Mouse (Mus musculus): ENCODE measurements around the gene Atp8b5.
A peak's percentile ranks its signal among the peaks of the same experiment; 100 is the strongest.

Gene Atp8b5

GRCm38 (mm10) chr4:43322336-43322735 lies 55.4 kb downstream of the Atp8b5 start:
- no peak for DNase-seq (ENCODE audit: low spot score in 2 of 2)

- no peak for DNase-seq (ENCODE audit: low spot score in 2 of 2)
Measured at GRCm38 (mm10) chr4:43327118-43327517, 60.2 kb downstream of the Atp8b5 start.

GRCm38 (mm10) chr4:43334771-43335170 lies 67.8 kb downstream of the Atp8b5 start:
- DNase-seq (ENCODE audit: low spot score in 2 of 2): no peak

- no peak for DNase-seq (ENCODE audit: low spot score in 2 of 2)
Measured at GRCm38 (mm10) chr4:43336176-43336575, 69.2 kb downstream of the Atp8b5 start.

GRCm38 (mm10) chr4:43340096-43340804 lies 73.3 kb downstream of the Atp8b5 start:
- DNase-seq (ENCODE audit: low spot score in 2 of 2): no peak

DNA sequence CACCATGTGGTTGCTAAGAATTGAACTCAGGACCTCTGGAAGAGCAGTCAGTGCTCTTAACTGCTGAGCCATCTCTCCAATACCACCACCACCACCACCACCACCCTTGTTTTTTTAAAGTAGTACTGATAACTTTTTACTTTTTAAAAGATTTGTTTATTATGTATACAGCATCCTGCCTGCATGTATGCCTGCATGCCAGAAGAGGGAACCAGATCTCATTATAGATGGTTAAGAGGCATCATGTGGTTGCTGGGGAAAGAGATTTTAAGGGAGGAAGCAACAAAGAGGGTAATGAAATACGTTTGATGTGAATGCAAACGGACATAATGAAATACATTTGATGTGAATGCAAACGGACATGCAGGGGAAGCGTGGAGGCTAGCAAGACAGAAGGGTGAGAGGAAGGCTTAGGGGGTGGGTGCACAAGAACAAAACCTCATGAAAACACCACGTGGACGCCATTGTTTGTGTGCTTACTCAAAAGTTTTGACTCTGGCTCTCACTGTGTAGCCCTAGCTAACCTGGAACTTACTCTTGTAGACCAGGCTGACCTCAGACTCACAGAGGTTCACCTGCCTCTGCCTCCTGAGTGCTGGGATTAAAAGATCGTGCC lies 74.4 kb downstream of the Atp8b5 start:
- no peak for DNase-seq (ENCODE audit: low spot score in 2 of 2)

- DNase-seq (ENCODE audit: low spot score in 2 of 2): no peak
Measured at GRCm38 (mm10) chr4:43342443-43342842, 75.5 kb downstream of the Atp8b5 start.

- DNase-seq (ENCODE audit: low spot score in 2 of 2): no peak
Measured at GRCm38 (mm10) chr4:43344932-43345331, 78.0 kb downstream of the Atp8b5 start.

- DNase-seq (ENCODE audit: low spot score in 2 of 2): no peak
Measured at GRCm38 (mm10) chr4:43349206-43349605, 82.2 kb downstream of the Atp8b5 start.

DNA sequence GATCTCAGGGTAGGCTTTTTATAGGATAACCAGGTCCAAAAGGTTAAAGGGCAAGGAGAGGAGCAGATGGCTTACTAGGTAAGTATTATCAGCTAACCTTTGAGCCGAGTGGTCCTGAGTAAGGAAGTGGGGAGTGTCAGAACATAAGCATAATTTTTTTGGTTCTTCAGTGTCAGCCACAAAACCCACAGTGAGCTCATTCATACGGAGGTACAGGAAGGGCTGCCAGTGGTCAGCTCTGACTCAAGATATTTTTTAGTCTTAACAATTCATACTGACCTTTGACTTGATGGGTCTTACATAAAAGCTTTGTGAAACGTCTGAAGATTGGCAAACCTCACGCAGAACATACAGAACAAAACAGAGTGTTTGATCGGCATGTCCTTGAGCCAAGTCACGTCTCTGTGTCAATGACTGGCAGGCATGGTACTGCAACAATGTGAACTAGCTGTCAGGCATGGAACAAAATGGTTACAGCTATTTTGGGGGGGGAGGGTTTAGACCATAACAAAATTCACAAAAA lies 83.1 kb downstream of the Atp8b5 start:
- DNase-seq (ENCODE audit: low spot score in 2 of 2): no peak

DNA sequence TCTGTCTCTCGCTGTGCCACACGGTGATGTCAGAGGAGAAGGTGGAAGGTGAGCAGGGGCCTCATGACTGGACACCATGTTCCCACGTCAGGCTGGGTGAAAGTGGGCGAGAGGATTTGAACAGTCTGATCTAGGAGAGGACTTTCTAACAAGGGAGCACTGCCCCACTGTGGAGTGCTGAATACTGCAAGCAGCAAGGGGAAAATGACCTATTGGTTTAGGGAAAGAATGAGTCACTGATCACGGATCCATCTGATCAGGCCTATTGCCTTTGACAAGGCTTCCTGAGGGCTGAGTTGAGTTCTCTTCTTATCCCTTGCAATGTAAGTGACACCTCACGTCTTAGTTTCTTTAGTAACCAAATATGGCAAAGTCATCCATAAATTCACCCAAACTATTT lies 86.7 kb downstream of the Atp8b5 start:
- DNase-seq (ENCODE audit: low spot score in 2 of 2): no peak

DNA sequence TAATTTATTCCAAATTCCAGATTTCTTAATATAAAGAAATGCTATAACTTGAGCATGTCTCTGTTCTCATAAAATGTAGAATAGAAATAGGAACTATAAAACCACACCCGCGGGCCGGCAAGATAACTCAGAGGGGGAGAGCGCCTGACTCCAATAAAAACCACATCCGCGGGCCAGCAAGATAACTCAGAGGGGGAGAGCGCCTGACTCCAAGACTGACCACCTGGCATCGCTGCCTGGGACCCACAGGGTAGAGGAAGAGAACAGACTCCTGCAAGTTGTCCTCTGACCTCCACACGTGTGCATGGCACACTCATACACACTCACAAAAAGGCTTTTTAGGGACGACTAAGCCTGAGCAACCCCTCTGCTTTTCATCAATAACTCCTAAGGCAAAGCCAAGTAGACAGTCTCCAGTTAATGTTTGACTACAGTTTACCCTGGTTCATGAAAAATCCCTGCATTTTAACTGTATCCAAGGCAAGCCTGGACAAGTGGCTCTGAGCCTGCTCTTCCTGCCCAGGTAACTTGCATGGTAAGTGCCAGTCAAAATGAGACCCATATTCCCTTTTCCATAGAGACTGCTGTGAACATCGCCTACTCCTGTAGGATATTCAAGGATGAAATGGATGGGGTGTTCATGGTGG lies 98.1 kb downstream of the Atp8b5 start:
- no peak for DNase-seq (ENCODE audit: low spot score in 2 of 2)

DNA sequence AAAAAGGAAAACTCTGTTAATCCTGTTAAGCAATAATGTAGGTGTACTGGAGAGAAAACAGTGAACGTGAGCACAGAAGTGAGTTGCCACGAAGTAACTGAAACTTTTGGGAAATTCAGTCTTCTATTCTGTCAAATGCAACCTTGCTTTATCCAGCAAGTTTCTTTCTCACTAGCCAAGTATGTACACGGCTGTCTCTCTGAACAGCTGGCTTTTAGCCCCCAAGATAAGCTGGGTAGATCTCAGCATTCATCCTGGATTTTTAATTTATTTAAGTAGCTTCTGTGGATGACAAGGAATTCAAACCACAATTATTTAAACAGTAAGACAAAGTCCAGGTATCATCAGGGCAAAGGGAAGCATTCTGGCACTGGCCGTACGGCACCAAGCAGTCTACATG lies 100.3 kb downstream of the Atp8b5 start:
- no peak for DNase-seq (ENCODE audit: low spot score in 2 of 2)

- no peak for DNase-seq (ENCODE audit: low spot score in 2 of 2)
Measured at GRCm38 (mm10) chr4:43367787-43368186, 100.8 kb downstream of the Atp8b5 start.

DNA sequence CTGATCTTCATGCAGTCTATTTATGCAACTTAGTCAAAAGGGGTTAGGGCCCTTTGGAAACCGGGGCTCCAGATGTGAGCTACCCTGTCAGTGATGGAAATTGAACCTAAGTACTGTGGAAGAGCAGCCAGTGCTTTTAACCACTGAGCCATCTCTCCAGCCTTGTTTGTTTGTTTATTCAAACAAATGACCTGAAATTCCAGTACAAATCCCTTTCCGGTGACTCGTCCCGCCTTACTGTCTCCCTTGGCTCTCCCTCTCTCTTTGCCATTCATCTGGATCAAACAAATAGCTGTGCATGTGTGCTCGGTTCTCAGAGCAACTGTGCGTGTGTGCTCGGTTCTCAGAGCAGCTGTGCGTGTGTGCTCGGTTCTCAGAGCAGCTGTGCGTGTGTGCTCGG lies 104.4 kb downstream of the Atp8b5 start:
- no peak for DNase-seq (ENCODE audit: low spot score in 2 of 2)

GRCm38 (mm10) chr4:43372155-43372554 lies 105.2 kb downstream of the Atp8b5 start:
- no peak for DNase-seq (ENCODE audit: low spot score in 2 of 2)

DNA sequence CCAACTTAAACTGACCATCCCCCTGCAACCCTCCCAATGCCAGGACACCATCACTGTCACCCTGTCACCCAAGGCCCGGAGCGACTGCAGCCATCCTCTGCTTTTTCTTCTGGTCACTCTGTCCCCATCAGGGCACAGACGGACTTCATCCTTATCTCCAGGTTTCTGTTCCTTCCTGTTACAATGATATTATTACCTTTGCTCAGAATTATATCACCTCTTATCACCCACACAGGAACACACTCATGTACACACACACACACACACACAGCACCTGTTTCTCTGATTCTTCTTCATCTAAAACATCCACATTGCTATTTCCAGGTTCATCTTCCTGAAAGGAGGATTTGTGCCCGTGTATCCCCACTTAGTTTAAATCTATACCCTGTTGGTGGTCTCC lies 107.3 kb downstream of the Atp8b5 start:
- no peak for DNase-seq (ENCODE audit: low spot score in 2 of 2)

GRCm38 (mm10) chr4:43379601-43380000 lies 112.6 kb downstream of the Atp8b5 start:
- no peak for DNase-seq (ENCODE audit: low spot score in 2 of 2)

DNA sequence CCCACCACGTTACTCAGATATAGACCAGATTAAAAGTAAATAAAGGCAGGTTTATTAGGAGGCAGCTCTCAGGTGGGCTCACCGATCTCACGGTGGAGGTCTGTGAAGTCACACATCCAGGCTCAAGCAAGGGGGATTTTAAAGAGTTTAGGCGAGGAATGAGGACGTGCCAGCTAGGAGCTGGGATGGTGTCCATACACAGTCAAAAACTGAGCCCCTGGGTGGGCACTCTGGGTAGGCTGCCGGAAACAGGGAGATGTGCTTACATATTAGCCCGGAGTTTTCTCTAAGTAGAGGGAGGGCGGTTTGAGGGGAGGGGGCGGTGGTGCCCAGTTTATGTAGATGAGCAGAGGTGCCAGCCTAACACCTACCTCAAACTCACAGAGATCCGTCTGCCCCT lies 114.0 kb downstream of the Atp8b5 start:
- DNase-seq (ENCODE audit: low spot score in 2 of 2): no peak

- peak; percentile 85 to 91 for DNase-seq (ENCODE audit: low spot score in 2 of 2)
Measured at GRCm38 (mm10) chr4:43381408-43382154, 114.6 kb downstream of the Atp8b5 start, which contains the start of gene Rusc2. Gene Rusc2 (plus strand): TSS chr4:43381979.

- DNase-seq (ENCODE audit: low spot score in 2 of 2): no peak
Measured at GRCm38 (mm10) chr4:43382155-43383020, 115.4 kb downstream of the Atp8b5 start.
